Mouse (Mus musculus) embryonic facial prominence, embryonic 15.5 days (tissue): ENCODE results near the gene Klrb1. TPM values are rescaled to one million over a fixed set of nuclear protein-coding genes. Genes with fewer than 3 reads are reported as not detected.
"Not testable (repeated sequence)": the region's sequence is repeated elsewhere in the genome, so short reads cannot be mapped to it uniquely, and the experiment has no call there.

Experiments
- ATAC-seq: fragments of 200-750 bp; cut with Nextera tagmentation; 2 replicates; pipeline ENCODE4 v1.8.0; 2017; ENCODE audit warnings: low read depth, moderate TSS enrichment; ENCODE audit not compliant: insufficient number of reproducible peaks, low FRiP score, low TSS enrichment
- H3K27ac ChIP-seq: fragments of 300-500 bp; sonication (generic); replicated peaks from 2 replicates; pipeline ENCODE4 v1.5.1; 2015; ENCODE audit warnings: mild to moderate bottlenecking, inconsistent platforms
- H3K27me3 ChIP-seq: fragments of 300-500 bp; sonication (generic); 2 replicates; pipeline ENCODE4 v1.6.1; 2015; ENCODE audit warnings: inconsistent platforms
- H3K36me3 ChIP-seq: fragments of 300-500 bp; sonication (generic); 2 replicates; pipeline ENCODE4 v1.6.1; 2015; ENCODE audit warnings: mild to moderate bottlenecking, inconsistent platforms
- H3K4me1 ChIP-seq: fragments of 300-500 bp; sonication (generic); 2 replicates; pipeline ENCODE4 v1.6.1; 2015; ENCODE audit warnings: inconsistent platforms
- H3K4me2 ChIP-seq: fragments of 300-500 bp; sonication (generic); replicated peaks from 2 replicates; pipeline ENCODE4 v1.6.1; 2015; ENCODE audit warnings: mild to moderate bottlenecking, inconsistent platforms
- H3K4me3 ChIP-seq: fragments of 300-500 bp; sonication (generic); replicated peaks from 2 replicates; pipeline ENCODE4 v1.5.1; 2015; ENCODE audit warnings: mild to moderate bottlenecking, inconsistent platforms
- H3K9ac ChIP-seq: fragments of 300-500 bp; sonication (generic); 2 replicates; pipeline ENCODE4 v1.6.1; 2015; ENCODE audit warnings: inconsistent platforms
- H3K9me3 ChIP-seq: fragments of 300-500 bp; sonication (generic); replicated peaks from 2 replicates; pipeline ENCODE4 v1.6.1; 2016; ENCODE audit warnings: inconsistent platforms
- WGBS: fragments of 180-500 bp; shearing (Covaris S2); methylation state at CpG from one replicate; pipeline ENCODE4 v1.1.7; 2015; 5-methylcytosine and 5-hydroxymethylcytosine counted together
- polyA plus RNA-seq: library from polyadenylated mRNA; unstranded; fragments of >200 nt; fragmentation: Nextera tagmentation; extraction: Ambion mirVana; gene quantifications from 2 replicates; pipeline ENCODE4 v1.2.1, GENCODE M21; 2015

Klrb1 gene
- not detected in 2 replicates for polyA plus RNA-seq

DNA sequence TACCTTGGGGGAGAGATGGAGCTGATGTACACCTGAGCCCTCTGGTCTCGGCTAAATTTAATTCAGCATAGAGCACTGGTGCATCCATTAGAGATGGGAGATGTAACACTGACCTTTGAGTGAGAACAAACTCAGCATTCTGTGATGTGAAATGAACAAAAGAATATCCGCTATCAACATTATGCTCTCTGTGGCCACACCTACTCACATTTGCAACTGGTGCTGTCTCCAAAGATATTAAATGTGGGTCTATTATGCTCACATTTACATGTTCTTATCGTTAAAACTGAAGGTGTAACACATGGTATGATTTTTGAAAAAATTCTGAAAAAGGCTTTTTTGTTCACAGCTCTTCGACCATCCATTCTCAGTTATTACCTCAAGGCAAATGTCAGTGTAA is at the start of gene Klrb1:
Gene Klrb1, minus strand, starts transcription at position 101 of the 400 bp plus-strand sequence.
- H3K36me3 ChIP-seq = no peaks in the 10 kb centered on the region
- no peaks in the 10 kb centered on the region for H3K27me3 ChIP-seq
- no peaks in the 10 kb centered on the region for H3K4me1 ChIP-seq
- H3K4me2 ChIP-seq = no peak within 1 kb of the TSS
- no peaks in the 10 kb centered on the region for H3K9me3 ChIP-seq
- 84% methylated on average over 4 of the region's 4 CpGs for WGBS
- H3K9ac ChIP-seq = no peak within 1 kb of the TSS
- no peak within 1 kb of the TSS for H3K27ac ChIP-seq
- no peak within 1 kb of the TSS for H3K4me3 ChIP-seq
- ATAC-seq = no peak

DNA sequence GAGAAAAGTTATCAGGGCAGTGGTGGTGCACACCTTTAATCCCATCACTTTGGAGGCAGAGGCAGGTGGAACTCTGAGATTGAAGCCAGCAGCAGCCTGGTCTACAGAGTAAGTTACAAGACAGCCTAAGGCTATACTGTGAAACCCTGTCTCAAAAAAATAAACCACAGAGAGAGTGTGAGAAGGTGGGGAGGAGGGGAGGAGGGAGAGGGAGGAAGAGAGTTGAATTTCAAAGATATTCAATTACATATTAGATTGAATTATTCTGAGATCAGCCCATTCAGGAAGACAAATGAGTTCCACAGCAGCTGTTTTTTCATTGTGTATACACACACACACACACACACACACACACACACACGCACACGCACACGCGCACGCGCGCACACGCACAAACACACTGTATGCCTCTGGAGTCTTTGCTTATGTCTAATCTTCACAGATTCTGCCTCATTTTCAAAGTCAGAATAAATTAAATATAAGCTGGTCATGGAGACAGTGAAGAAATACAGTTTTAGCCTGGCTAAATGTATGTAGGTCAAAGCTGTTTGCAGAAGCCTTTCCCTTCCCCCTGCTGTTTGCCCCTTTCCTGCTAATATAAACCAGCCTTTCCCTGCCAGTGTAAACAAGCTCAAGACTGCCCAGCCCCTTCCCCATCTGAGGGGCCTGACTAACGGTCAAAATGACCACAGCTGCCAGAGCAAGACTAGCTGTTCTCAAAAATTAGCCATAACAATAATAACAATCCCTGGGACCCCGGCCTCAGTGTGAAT is 46.8 kb upstream of the Klrb1 start:
- 68% methylated on average over 10 of the region's 10 CpGs for WGBS
- Histone ChIP-seq H3K9me3 (no peaks in the 10 kb centered on the region), H3K36me3 (no peaks in the 10 kb centered on the region), H3K4me1 (no peaks in the 10 kb centered on the region), H3K4me3 (no peak overlapping the region), H3K4me2 (peak overlapping the region; percentile 22; the same call in 1 of the 2 replicates), H3K27me3 (no peaks in the 10 kb centered on the region), H3K27ac (no peak overlapping the region; the same call in 1 of the 2 replicates), H3K9ac (no peak overlapping the region)
- ATAC-seq = 0 out of 2 replicates have a peak, but pooled peaks have one; percentile 29

GRCm38 (mm10) chr6:128768047-128768446 is 45.2 kb upstream of the Klrb1 start:
- no peaks in the 10 kb centered on the region for H3K27me3 ChIP-seq
- H3K27ac ChIP-seq = no peak overlapping the region
- H3K9ac ChIP-seq = no peak overlapping the region
- H3K36me3 ChIP-seq = no peaks in the 10 kb centered on the region
- H3K9me3 ChIP-seq = no peaks in the 10 kb centered on the region
- H3K4me3 ChIP-seq = no peak overlapping the region
- no peaks in the 10 kb centered on the region for H3K4me1 ChIP-seq
- no peak overlapping the region for H3K4me2 ChIP-seq
- WGBS = 71% methylated on average over 4 of the region's 4 CpGs
- ATAC-seq = no peak

DNA sequence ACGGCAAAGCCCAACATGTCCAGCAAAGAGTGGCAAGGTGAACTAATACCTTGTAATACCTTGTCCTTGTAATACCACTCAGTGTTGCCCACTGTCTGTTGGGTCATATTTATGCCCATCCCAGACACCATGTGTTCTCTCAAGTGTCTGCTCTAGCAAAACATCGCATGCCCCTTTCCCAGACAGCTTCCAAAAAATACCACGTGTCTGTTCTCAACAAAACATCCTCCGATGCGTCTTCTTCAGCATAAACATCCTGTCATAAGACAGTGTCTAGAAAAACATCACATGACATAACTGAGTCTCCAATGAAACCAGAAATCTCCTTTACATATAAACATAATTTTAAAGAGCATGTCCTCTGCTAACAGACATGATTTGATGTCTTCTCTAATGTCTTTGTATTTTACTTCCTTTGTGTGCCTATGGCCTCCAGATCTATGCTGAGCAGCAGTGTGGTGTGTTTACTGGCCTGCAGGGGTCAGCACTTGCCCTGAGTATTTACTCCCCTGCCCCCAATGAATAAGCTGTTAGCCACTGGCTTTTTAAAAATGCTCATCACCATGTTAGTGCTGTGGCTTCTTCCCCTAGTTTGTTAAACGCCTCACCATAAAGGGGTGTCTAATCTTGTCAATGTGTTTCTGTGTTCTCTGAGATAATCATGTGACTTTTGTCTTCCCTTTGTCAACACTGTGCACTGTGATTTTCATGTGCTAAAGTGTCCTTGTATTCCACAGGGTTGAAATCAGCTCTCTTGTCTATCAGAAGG is 43.8 kb upstream of the Klrb1 start:
- H3K9me3 ChIP-seq, ATAC-seq, H3K27ac ChIP-seq, H3K4me2 ChIP-seq, H3K9ac ChIP-seq, H3K4me3 ChIP-seq, H3K4me1 ChIP-seq, H3K27me3 ChIP-seq, H3K36me3 ChIP-seq: not testable (repeated sequence)
- 61% methylated on average over 6 of the region's 6 CpGs for WGBS

DNA sequence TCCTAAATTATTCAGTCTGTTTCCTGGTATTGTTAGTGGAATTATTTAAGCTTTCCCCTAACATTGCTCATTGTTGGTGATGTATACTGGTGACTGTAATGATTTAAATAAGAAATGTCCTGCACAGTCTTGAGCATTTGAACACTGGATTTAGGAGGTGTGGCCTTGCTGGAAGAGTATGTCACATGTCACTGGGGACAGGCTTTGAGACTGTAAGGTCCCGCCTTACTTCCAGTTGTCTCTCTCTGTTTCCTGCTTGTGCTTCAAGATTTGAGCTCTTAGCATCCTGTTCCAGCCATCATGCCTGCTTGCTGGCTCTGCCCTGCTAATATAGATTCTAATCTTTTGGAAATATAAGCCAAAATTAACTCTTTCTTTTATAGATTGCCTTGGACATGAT is 42.4 kb upstream of the Klrb1 start:
- Histone ChIP-seq H3K4me1 (0 out of 2 replicates have a peak, but pooled peaks cover 6% of the 10 kb centered on the region), H3K27ac (no peak overlapping the region), H3K9ac (no peak overlapping the region), H3K27me3 (no peaks in the 10 kb centered on the region), H3K36me3 (no peaks in the 10 kb centered on the region), H3K9me3 (no peaks in the 10 kb centered on the region), H3K4me2 (no peak overlapping the region), H3K4me3 (no peak overlapping the region)
- ATAC-seq = no peak
- WGBS = 79% methylated on average over 1 of the region's 1 CpGs

DNA sequence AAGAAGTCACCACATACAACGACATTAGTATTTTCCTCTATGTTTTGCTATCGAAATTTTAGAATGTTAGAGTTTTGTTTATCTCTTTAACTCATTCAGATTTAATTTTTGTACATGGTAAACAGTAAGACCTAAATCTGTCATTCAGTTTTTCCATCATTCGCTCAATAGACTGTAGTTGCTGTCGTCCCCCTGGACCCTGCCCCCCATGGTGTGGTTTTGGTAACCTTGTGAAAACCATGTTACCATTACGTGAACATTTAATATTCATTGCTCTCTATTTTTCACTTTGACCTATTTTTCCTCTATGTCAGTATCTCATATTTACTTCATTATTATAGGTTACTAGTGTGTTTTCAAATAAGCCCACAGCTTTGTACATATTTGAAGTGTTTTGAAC is 41.7 kb upstream of the Klrb1 start:
- no peak overlapping the region; the same call in 1 of the 2 replicates for H3K27ac ChIP-seq
- no peak for ATAC-seq
- peak overlapping the region; percentile 57 for H3K4me3 ChIP-seq
- peak overlapping the region; percentile 26; the same call in 1 of the 2 replicates for H3K9ac ChIP-seq
- H3K36me3 ChIP-seq = no peaks in the 10 kb centered on the region
- H3K4me2 ChIP-seq = peak overlapping the region; percentile 65
- no peaks in the 10 kb centered on the region for H3K9me3 ChIP-seq
- 18% methylated on average over 5 of the region's 5 CpGs for WGBS
- 0 out of 2 replicates have a peak, but pooled peaks cover 6% of the 10 kb centered on the region for H3K4me1 ChIP-seq
- no peaks in the 10 kb centered on the region for H3K27me3 ChIP-seq

- peak overlapping the region; percentile 65 for H3K4me2 ChIP-seq
- ATAC-seq = peak; percentile 96
- H3K36me3 ChIP-seq = no peaks in the 10 kb centered on the region
- under 1% methylated on average over 30 of the region's 30 CpGs for WGBS
- H3K4me3 ChIP-seq = peak overlapping the region; percentile 57
- no peaks in the 10 kb centered on the region for H3K27me3 ChIP-seq
- peak overlapping the region; percentile 79 for H3K27ac ChIP-seq
- H3K9ac ChIP-seq = peak overlapping the region; percentile 26
- 0 out of 2 replicates have a peak, but pooled peaks cover 6% of the 10 kb centered on the region for H3K4me1 ChIP-seq
- H3K9me3 ChIP-seq = no peaks in the 10 kb centered on the region
These were observed 41.1 kb upstream of the Klrb1 start for GRCm38 (mm10) chr6:128763736-128764523.

- H3K9ac ChIP-seq, H3K4me1 ChIP-seq, H3K27me3 ChIP-seq, H3K9me3 ChIP-seq, H3K36me3 ChIP-seq, ATAC-seq: not testable (repeated sequence)
- peak overlapping the region; percentile 65 for H3K4me2 ChIP-seq
- peak overlapping the region; percentile 57 for H3K4me3 ChIP-seq
- H3K27ac ChIP-seq = peak overlapping the region; percentile 79; the same call in 1 of the 2 replicates
- 67% methylated on average over 9 of the region's 10 CpGs for WGBS
These were observed 40.2 kb upstream of the Klrb1 start for GRCm38 (mm10) chr6:128762892-128763670.

GRCm38 (mm10) chr6:128761144-128761540 is 38.3 kb upstream of the Klrb1 start:
- no peak for ATAC-seq
- no peaks in the 10 kb centered on the region for H3K27me3 ChIP-seq
- peak overlapping the region; percentile 40 for H3K27ac ChIP-seq
- H3K4me3 ChIP-seq = peak overlapping the region; percentile 68
- H3K4me1 ChIP-seq = 0 out of 2 replicates have a peak, but pooled peaks cover 6% of the 10 kb centered on the region
- 41% methylated on average over 5 of the region's 5 CpGs for WGBS
- H3K9ac ChIP-seq = no peak overlapping the region
- H3K9me3 ChIP-seq = no peaks in the 10 kb centered on the region
- peak overlapping the region; percentile 49 for H3K4me2 ChIP-seq
- no peaks in the 10 kb centered on the region for H3K36me3 ChIP-seq

DNA sequence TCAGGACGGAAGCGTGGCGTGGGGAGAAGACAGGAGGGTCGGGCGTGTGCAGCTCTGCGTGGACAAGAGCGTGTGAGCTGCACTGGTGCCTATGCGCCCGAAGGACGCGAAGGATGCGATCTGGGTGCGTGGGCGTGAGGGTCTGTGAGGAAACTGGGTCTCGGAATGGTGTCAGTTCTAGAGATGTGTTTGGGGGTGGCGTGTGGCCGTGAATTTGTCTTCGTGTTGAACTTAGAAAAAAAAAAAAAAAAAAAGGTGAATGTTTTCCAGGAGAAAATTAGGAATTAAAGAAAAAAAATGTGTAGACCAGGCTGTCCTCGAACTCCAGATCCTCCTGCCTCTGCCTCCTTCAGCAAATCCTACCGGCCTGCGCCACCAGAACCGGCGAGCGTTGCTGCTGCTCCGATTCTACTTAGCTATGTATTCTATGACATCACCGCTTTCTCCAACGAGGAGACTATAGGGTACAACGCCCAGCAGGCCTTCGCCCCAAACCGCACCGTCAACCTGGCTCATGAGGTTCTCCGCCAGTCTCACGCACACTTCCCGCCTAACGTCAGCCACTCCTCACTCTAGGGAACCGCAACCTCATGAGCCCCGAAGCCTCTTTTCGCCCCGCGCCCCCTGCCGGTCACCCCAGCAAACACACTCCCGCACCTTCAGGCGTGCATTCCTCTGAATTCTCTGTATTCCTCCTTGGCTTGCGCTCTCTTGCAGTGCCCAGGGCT is 37.7 kb upstream of the Klrb1 start:
- under 1% methylated on average over 44 of the region's 44 CpGs for WGBS
- not testable (repeated sequence) for H3K9me3 ChIP-seq, H3K36me3 ChIP-seq, H3K4me1 ChIP-seq, H3K27me3 ChIP-seq
- H3K4me3 ChIP-seq = peak overlapping the region; percentile 68
- peak overlapping the region; percentile 49 for H3K4me2 ChIP-seq
- H3K27ac ChIP-seq = peak overlapping the region; percentile 93
- peak overlapping the region; percentile 58 for H3K9ac ChIP-seq
- peak; percentile 82 for ATAC-seq
